Mouse (Mus musculus) thymus, adult 18-20 months (tissue): ENCODE data around the gene Pccb.

Source experiments
- DNase-seq, 2 experiments: peaks; one replicate each; pipeline ENCODE4 v3.0.0; 2022; ENCODE audit warnings: mixed read lengths in 2 of 2

Gene Pccb

DNA sequence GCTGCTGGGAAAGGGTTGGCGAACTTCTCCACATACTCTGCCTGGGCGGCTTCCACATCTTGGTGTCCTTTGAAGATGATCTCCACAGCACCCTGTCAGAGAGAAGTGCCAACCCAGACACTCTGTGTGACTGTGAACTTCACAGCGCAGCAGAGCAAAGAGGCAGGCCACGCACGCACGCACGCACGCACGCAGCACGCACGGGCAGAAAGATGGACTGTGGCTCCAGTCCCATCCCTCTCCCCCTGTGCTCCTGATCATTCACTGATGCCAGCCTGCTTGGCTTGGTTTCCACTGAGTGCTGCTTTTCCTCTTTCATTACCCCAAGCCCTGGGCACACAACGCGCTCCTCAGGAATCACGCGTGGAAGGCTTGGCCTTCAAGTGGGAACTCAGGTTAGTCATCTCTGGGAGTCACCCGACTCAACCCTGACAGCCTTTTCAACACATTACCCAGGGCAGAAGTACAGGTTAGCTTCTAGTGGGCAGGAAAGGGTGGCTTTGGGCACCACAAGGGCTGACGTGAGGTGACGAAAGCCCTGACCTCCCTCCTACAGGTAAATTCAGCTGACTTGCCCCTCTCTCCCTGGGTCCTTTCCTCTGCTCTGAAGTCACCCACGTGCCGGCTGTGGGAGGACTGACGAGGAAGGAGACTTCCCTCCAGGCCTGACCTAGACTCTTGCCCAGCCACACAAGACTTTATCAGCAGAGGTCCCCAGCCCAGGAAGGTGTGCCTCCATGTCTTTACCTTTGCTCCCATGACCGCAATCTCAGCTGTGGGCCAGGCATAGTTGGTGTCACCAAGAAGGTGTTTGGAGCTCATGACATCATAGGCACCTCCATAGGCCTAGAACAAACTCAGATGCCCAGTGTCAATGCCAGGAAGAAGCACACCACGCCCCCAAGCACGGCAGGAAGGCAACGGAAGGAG lies 50.1 kb downstream of the Pccb start:
- DNase-seq: no peak

DNA sequence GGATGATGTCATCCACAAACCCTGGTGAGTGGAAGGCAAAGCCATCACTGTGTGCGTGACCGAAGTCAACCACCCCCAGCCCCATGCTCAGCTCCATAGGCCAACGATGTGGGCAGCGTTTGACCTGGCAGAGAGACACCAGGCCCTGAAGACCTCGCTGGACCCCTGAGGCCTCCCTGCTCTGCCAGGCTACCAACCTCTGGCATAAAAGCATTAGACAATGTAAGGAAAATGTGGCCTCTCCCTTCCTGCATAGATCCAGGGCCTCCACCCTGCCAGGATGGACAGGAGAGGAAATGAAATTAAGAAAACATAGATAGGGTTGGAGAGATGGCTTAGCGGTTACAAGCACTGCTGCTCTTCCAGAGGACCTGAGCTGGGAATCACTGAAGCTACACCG lies 51.9 kb downstream of the Pccb start:
- DNase-seq: no peak

DNA sequence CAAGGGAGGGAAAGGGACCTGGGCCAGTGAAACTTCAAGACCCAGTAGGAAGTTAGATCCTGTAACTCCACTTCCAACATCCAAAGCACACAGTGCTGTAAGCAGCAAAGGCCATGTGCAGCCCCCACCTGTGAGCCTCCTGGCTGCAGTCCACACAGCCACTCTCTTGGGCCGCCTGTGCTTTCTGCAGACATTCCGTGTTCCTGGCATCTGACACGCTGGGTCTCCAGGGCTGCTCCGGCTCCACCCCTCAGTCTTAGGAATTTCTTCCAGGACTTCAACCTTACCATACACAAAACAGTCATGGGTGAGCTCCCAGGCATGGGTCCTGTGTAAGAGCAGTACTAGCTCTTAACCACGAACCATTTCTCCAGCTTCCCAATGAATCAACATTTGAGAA lies 55.4 kb downstream of the Pccb start:
- no peak for DNase-seq

DNA sequence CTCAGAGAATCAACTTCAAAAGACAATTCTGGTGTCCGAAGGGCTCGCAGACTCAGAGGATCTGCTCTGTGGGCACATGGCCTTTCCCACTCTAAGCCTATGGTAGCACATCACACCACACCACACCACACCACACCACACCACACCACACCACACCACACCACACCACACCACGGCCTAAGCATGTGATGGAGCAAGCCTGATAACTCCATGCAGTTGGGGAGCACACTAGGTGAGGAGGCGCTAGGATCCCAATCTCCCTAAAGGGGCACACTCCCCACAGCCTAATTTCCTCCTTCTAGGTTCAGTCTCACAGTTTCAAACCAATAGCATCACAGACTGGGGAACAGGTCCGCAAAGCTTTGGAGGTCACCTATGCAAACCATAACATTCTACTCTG lies 56.0 kb downstream of the Pccb start:
- DNase-seq: no peak

DNA sequence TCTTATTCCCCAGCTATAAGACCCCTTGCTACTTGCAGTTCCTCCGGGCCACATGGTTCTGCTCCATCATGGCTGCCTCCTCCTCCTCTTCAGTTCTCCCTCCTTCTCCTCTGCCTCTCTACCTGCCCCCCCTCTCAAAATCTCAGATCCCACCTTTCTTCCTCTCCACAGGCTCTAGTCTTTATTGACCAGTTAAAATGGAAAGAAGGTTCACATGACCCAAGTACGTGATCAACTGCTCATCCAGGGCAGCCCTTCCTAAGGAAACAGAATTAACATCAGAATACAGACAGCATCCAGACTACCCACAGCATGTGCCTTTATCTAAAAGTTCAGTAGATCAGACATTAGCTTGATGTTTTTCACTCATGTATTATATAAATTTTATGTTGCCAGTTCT lies 65.2 kb downstream of the Pccb start:
- no peak for DNase-seq

DNA sequence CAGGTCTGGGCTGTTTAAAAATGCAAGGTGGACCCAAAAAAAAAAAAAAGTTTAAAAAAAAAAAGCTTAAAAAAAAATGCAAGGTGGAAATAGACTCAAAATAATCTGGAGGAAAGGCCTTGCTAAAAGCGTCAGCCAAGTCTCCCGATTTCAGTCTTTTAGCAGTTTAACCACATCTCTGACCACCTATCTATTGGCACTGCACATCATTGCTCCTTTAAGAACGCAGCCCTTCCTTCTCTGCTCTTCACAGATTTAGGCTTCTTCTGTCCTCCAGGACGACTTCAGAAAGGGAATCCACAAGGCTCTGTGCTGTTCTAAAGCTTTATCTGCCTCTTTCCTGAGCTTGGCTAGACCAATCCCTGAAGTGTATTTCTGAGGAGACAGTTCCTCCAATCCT lies 70.6 kb downstream of the Pccb start:
- no peak for DNase-seq

DNA sequence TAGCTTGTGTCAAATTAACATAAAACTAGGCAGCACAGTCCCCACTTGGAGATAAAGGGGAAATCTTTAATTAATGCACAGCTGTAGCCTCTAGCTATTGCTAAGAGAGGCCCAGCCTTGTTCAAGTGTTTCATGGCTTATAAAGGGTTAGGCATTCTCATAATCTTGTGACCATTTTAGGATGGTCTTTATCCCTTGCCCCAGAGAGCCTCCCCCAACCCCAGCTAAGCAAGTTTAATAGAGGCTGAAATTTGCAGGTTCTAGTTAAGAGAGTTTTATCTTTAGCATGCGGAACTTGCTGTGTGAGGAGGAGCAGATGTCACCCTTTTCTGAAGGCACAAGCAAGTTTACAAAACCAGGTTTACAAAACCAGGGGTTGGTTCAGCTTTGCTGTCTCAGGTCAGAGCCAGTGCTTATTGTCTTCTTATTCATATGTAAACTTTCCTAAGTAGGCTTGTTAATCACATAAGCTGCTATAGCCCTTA lies 71.2 kb downstream of the Pccb start:
- DNase-seq: no peak

DNA sequence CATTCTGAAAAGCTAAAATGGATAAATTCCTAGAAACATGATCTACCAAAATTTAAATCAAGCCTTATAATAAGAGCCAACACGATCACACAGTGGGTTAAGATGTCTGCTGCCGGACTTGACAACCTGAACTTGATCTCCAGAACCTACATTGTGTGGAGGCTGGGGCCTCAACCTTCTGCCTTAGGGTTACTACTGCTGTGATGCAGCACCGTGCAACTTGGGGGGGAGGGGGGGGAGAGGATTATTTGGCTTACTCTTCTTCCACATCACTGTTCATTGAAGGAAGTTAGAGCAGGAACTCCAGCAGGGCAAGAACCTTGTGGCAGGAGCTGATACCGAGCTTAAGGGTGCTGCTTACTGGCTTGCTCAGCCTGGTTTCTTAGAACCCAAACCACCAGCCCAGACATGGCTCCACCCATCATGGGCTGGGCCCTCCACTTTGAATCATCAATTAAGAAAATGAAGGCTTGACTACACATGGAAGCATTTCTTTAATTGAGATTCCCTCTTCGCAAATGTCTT lies 71.7 kb downstream of the Pccb start:
- no peak for DNase-seq

DNA sequence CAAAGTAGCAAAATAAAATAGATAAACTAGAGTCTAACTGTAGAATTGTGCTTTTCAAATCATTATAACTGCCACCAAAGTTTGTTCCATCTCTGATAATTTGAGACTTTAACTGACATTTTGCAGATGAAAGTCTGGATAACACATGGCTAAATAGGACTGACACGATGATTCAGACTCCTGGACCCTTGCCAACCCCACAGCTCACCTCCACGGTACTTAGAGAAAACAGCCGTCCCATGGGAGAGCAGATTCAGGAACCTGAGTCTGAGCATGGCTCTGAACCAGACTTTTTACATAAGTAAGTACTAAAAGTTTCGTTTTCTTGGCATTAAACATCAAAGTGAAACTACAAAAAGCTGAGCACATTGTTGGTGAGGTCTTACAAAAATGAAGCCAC lies 83.2 kb downstream of the Pccb start:
- DNase-seq: no peak

DNA sequence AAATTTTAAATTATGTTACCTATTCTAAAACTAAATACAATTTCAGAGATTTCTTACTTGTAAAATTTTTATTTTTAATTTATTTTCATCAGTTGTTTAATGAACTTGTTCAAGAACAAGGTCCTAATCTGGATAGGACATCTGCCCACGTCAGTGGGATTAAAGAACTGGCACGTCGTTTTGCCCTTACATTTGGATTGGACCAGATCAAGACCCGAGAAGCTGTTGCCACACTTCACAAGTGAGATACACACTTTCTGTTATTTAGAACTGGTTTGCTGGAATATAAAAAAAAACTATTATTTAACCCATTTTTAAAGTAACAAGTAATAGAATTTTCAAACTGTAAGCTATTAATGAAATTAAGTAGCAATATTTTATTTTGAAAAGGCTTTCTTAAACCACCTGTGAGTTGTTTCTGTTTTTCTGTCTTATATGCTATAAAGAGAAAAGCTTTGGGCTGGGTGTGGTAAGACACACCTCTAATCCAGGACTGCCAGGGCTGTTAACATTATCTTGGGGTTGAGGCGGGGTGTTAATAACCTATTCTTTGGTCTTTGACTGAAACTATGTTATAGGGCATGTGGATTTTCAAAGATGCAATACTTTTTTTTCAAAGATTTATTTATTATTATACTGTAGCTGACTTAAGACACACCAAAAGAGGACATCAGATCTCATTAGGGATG lies 89.9 kb downstream of the Pccb start:
- no peak for DNase-seq

DNA sequence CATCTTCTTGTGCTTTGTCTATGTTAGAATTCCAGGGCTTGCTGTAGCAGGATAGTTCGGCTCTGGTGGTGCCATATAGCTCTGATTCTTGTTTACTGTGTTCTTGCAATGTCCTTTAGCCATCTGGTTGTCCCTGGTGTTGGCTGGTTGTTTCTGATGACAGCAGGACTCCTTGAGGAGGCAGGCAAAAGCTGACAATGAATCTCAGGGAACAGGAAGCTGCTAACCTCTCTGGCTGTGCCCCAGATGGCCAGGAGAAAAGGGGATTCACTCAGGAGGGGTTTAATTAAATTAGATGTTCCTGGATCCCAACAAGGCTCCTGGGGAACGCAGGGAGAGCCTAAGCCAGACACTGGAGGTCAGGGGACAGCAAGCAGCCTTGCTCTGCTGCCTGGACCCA lies 92.7 kb downstream of the Pccb start:
- DNase-seq: no peak
